Mouse (Mus musculus): ENCODE measurements at regions not wholly inside any gene's neighbourhood (a gene's known extent, or its start where the extent isn't known, plus 50 kb on each side); places are given as distances from the start of the nearest gene placed in this dataset.

DNA sequence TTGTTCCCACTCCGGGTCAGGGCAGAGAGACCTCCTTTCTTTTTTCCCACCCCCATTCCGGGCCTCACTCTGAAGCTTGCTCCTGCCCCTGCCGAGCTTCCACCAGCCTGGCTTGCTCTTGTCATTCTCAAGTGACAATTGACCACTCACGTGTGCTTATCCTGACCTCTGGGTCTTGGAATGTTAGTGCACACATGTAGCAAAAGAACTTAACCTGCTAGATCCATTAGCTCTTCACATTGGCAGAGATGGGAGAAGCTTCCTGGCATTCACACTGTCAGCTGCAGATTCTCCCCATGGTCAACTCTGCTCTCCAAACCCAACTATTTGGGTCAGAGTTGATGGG, 199.6 kb downstream of the Ets1 start:
- TF ChIP-seq CTCF (IDR thresholded peaks at IDR 0.05; ENCODE audit: low read depth): no peak
- no peak for TF ChIP-seq EP300 (optimal IDR thresholded peaks at IDR 0.05)

All from stomach, postnatal 0 days (tissue).